Mouse (Mus musculus) heart, embryonic 15.5 days (tissue): ENCODE measurements around the gene Aox2. TPM values are rescaled to one million over a fixed set of nuclear protein-coding genes. Genes with fewer than 3 reads are reported as not detected.

Experiments used
- ATAC-seq: fragments of 200-750 bp; cut with Nextera tagmentation; replicated peaks from 2 replicates; pipeline ENCODE4 v1.8.0; 2017; ENCODE audit warnings: low read depth, moderate TSS enrichment; ENCODE audit not compliant: insufficient number of reproducible peaks, insufficient read depth, low FRiP score
- H3K27ac ChIP-seq: fragments of 300-500 bp; sonication (generic); 2 replicates; pipeline ENCODE4 v1.5.1; 2015; ENCODE audit warnings: mild to moderate bottlenecking, inconsistent platforms
- H3K27me3 ChIP-seq: fragments of 300-500 bp; sonication (generic); 2 replicates; pipeline ENCODE4 v1.6.1; 2015; ENCODE audit warnings: inconsistent platforms
- H3K36me3 ChIP-seq: fragments of 300-500 bp; sonication (generic); 2 replicates; pipeline ENCODE4 v1.6.1; 2015; ENCODE audit warnings: mild to moderate bottlenecking, inconsistent platforms
- H3K4me1 ChIP-seq: fragments of 300-500 bp; sonication (generic); replicated peaks from 2 replicates; pipeline ENCODE4 v1.6.1; 2015; ENCODE audit warnings: inconsistent platforms
- H3K4me2 ChIP-seq: fragments of 300-500 bp; sonication (generic); 2 replicates; pipeline ENCODE4 v1.6.1; 2015; ENCODE audit warnings: inconsistent platforms, mild to moderate bottlenecking, moderate library complexity
- H3K4me3 ChIP-seq: fragments of 300-500 bp; sonication (generic); 2 replicates; pipeline ENCODE4 v1.5.1; 2015; ENCODE audit warnings: mild to moderate bottlenecking, inconsistent platforms
- H3K9ac ChIP-seq: fragments of 300-500 bp; sonication (generic); 2 replicates; pipeline ENCODE4 v1.6.1; 2015; ENCODE audit warnings: mild to moderate bottlenecking, inconsistent platforms
- H3K9me3 ChIP-seq: fragments of 300-500 bp; sonication (generic); replicated peaks from 2 replicates; pipeline ENCODE4 v1.6.1; 2016; ENCODE audit warnings: inconsistent platforms
- WGBS: fragments of 180-500 bp; shearing (Covaris S2); methylation state at CpG from one replicate; pipeline ENCODE4 v1.1.7; 2015; ENCODE audit warnings: mixed read lengths; 5-methylcytosine and 5-hydroxymethylcytosine counted together
- polyA plus RNA-seq: library from polyadenylated mRNA; unstranded; fragments of >200 nt; fragmentation: Nextera tagmentation; extraction: Ambion mirVana; gene quantifications from 2 replicates; pipeline ENCODE4 v1.2.1, GENCODE M21; 2015

The Aox2 gene
- polyA plus RNA-seq, 1 experiment from 2014 or later = not detected

DNA sequence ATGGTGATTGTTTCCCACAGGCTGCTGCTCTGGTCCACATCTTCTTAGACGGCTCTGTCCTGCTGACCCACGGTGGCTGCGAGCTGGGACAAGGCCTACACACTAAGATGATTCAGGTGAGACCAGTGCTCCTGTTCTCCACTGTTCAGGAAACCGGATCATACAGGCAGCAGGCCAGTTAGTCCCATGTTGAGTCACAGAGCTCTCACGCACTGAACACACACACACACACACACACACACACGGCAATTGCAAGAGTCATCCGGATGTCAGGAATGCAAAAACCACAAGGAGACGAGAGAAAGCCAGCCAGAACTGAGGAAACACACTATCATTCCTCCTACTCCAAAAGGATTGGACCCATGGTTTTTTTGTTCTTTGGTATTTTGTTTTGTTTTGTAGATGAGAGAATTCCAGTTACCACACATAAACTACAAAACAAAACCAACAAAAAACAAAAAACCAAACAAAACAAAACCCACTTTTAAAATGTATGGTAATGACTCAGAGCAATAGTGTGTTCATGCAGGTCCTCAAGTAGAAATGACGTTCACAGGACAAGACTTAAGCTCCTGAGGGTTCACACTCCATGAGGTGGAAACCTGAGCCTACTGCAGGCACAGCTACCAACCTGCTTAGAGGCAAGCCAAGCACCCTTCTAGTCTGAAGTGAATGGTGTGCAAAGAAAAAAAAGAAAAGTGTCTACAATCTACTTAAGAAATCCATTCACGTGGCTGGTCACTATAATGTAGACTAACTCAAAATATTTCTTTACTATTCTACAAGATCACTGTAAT lies 20.7 kb upstream of the Aox2 start:
- Histone ChIP-seq H3K4me2 (no peak overlapping the region), H3K36me3 (no peaks in the 10 kb centered on the region), H3K27me3 (no peaks in the 10 kb centered on the region), H3K9ac (no peak overlapping the region), H3K4me1 (no peaks in the 10 kb centered on the region), H3K9me3 (no peaks in the 10 kb centered on the region), H3K27ac (no peak overlapping the region), H3K4me3 (no peak overlapping the region)
- no peak for ATAC-seq
- WGBS = 74% methylated on average over 10 of the region's 10 CpGs

DNA sequence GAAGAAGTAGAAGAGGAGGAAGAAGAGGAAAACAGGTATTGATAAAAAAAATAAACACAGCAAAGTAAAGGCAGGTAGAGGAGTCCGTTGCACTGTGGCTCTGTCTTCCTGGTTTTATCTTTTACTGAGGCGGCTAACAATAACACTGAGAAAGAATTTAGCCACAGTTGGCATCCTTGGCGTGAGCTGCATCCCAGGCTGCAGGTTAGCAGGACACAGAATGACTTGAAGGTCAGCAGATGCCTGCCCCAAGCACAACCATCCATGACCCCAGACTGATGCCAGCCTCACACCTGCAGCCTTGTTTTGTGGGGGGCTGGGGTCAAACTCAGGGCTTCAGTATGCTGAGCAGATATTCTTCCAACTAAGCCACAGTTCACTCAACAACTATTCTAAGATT lies 17.8 kb upstream of the Aox2 start:
- Histone ChIP-seq H3K27me3 (no peaks in the 10 kb centered on the region; the same call in 1 of the 2 replicates), H3K4me2 (no peak overlapping the region), H3K27ac (no peak overlapping the region), H3K9ac (no peak overlapping the region), H3K4me3 (no peak overlapping the region), H3K4me1 (no peaks in the 10 kb centered on the region), H3K9me3 (no peaks in the 10 kb centered on the region), H3K36me3 (no peaks in the 10 kb centered on the region)
- WGBS = 39% methylated on average over 3 of the region's 3 CpGs
- no peak for ATAC-seq

DNA sequence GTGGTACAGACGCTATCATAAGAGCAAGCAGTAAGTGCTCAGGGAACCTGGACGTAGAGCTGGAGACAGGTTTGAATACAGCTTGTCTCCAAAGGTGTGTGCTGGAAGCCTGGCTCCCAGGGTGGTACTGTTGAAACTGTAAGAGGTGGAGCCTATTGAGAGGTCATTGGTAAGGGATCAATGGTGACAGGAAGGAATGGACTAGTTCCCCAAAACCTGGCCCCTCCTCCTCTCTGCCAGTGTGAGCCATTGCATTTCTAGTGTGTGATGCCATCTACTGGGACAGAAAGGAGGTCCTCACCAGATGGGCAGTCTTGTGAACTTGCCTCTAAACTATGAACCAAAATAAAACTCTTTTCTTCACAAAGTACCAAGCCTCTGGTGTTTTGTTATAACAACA lies 9.9 kb upstream of the Aox2 start:
- H3K4me1 ChIP-seq = no peaks in the 10 kb centered on the region
- 74% methylated on average over 2 of the region's 2 CpGs for WGBS
- no peak overlapping the region for H3K4me3 ChIP-seq
- H3K4me2 ChIP-seq = no peak overlapping the region
- H3K27me3 ChIP-seq = peaks cover 5% of the 10 kb centered on the region; the same call in 1 of the 2 replicates
- ATAC-seq = no peak
- no peak overlapping the region for H3K9ac ChIP-seq
- H3K27ac ChIP-seq = no peak overlapping the region
- H3K9me3 ChIP-seq = no peaks in the 10 kb centered on the region
- H3K36me3 ChIP-seq = no peaks in the 10 kb centered on the region

DNA sequence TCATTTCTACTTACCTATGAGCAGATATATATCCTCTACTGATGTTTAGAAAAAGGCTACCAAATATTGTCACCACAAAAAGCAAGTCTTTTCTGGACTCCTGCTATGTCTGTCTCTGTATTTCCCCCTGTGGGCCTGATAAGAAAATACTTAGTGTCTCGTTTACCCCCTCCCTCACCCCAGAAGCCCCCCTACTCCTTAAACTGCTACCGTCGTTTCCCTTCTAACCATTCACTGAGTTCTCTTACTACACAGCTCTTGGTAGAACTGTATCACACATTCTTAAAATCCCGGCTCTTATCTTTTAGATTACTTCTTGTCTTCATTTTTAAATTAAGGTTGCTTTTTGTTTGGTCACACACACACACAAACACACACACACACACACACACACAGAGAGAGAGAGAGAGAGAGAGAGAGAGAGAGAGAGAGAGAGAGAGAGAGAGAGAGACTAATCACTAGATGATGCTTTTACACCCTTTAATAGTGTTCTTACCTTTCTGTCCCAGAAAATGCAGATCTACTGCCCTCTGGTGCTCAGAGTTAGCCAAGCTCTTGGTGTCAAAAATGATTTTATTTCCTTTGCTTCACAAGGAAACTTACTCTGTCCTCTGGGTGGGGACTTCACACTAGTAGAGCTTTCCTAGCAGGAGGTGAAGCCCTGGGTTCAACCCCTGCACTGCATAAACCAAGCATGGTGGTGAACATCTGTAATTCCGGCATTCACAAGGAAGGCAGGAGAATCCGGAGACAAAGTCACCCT lies 7.1 kb upstream of the Aox2 start:
- Histone ChIP-seq H3K27ac (no peak overlapping the region), H3K36me3 (no peaks in the 10 kb centered on the region), H3K27me3 (peaks cover 5% of the 10 kb centered on the region; the same call in 1 of the 2 replicates), H3K4me2 (no peak overlapping the region), H3K9ac (no peak overlapping the region), H3K4me3 (no peak overlapping the region), H3K4me1 (no peaks in the 10 kb centered on the region), H3K9me3 (no peaks in the 10 kb centered on the region)
- 30% methylated on average over 6 of the region's 6 CpGs for WGBS
- no peak for ATAC-seq

DNA sequence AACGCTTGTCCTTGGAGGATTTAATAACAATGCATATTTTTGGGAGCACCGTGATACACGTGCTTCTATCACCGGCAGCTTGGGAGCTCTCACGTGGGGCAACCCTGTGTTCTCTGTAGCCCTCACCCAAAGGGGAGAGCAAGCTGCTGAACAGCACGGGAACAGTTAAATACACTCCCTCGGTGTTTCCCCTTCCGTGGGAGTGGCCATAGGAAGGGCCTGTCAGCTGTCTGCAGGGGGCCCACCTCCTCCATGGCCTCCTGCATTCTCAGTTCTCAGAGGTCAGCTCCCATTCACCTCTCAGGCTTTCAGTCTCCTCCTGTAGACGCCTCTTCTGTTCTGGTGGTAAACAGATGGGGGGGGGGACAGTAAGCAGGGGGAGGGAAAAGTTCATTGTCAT lies 2.2 kb upstream of the Aox2 start:
- Histone ChIP-seq H3K36me3 (no peaks in the 10 kb centered on the region), H3K4me3 (no peak overlapping the region), H3K4me2 (no peak overlapping the region; the same call in 1 of the 2 replicates), H3K27me3 (no peaks in the 10 kb centered on the region), H3K9ac (no peak overlapping the region), H3K27ac (no peak overlapping the region), H3K9me3 (no peaks in the 10 kb centered on the region), H3K4me1 (no peaks in the 10 kb centered on the region)
- ATAC-seq = no peak
- WGBS = 29% methylated on average over 9 of the region's 9 CpGs

DNA sequence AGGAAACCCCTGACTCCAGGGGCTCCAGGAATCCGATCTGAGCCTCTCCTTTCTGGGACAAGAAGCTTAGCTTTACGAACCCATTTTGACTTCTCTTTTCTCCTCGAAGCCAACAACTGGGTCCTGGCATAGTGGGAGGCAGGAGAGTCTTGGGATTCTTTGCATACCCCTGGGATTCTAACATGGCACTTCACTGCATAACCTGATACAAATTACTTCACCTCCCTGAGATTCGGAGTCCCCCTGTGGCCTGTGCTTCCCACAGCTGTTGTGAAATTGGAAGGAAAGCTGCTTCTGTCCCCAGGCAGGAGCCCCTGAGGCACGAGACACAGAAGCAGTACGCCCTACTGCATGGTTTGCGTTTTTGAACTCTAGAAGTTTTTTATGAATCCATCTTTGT lies 387 bp downstream of the Aox2 start:
- no peak overlapping the region for H3K4me2 ChIP-seq
- no peaks in the 10 kb centered on the region for H3K36me3 ChIP-seq
- no peak overlapping the region for H3K27ac ChIP-seq
- H3K4me3 ChIP-seq = no peak overlapping the region
- no peaks in the 10 kb centered on the region for H3K9me3 ChIP-seq
- ATAC-seq = no peak
- H3K9ac ChIP-seq = no peak overlapping the region
- WGBS = 63% methylated on average over 7 of the region's 7 CpGs
- H3K27me3 ChIP-seq = no peaks in the 10 kb centered on the region
- no peaks in the 10 kb centered on the region for H3K4me1 ChIP-seq

DNA sequence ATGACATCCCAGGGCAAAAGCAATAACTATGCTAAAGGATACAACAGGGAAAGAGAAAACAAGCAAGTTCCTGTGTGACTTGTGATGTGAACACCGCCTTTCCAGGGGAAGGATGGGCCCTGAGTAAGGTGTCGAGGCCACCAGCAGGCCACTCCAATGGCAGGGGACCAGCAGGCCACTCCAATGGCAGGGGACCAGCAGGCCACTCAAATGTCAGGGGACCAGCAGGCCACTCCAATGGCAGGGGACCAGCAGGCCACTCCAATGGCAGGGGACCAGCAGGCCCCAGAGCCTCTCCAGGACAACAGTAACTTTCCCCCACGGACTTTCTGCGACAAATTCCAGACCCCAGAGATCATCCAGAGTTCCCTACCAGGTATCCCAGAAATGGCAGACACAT lies 2.3 kb downstream of the Aox2 start:
- ATAC-seq = no peak
- no peaks in the 10 kb centered on the region for H3K27me3 ChIP-seq

DNA sequence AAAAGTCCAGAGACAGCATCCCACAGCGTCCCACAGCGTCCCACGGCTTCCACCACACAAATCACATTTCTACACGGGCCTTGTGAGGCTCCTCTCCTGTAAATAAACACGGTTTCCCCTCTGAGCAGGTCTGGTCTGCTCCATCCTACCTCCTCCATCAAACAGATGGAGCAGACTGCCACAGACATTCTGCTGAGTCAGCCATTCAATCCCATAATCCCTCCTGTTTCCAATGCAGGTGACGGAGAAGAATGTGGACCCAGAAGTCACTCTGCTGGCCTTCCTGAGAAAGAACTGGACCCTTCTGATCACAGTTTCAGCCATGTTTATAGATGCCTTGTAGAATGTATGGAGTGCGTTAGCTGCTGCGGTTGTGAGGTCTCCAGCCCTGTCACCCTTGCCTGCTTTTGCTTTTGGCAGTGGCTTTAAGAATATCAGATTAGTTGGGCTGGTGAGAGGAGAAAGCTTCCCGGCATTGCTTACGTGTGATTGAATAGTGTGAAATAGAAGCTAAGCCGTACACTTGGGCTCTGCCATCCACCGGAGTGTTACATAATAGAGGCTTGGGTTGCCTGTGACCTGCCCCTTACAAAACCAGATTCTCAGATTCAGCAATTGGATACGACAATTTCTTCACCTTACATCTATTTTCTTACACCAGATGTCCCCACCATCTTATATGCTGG lies 3.0 kb downstream of the Aox2 start:
- no peak overlapping the region for H3K4me2 ChIP-seq
- no peak overlapping the region for H3K9ac ChIP-seq
- no peaks in the 10 kb centered on the region for H3K27me3 ChIP-seq
- no peak overlapping the region for H3K27ac ChIP-seq
- H3K36me3 ChIP-seq = no peaks in the 10 kb centered on the region
- H3K4me3 ChIP-seq = no peak overlapping the region
- ATAC-seq = no peak
- H3K9me3 ChIP-seq = no peaks in the 10 kb centered on the region
- no peaks in the 10 kb centered on the region for H3K4me1 ChIP-seq
- WGBS = 72% methylated on average over 13 of the region's 13 CpGs

More for the DNA sequence above, 2.3 kb downstream of the Aox2 start:
- Histone ChIP-seq H3K36me3 (no peaks in the 10 kb centered on the region), H3K9ac (no peak overlapping the region), H3K4me1 (no peaks in the 10 kb centered on the region), H3K27ac (no peak overlapping the region), H3K9me3 (no peaks in the 10 kb centered on the region), H3K4me3 (no peak overlapping the region), H3K4me2 (no peak overlapping the region)
- 68% methylated on average over 4 of the region's 4 CpGs for WGBS

DNA sequence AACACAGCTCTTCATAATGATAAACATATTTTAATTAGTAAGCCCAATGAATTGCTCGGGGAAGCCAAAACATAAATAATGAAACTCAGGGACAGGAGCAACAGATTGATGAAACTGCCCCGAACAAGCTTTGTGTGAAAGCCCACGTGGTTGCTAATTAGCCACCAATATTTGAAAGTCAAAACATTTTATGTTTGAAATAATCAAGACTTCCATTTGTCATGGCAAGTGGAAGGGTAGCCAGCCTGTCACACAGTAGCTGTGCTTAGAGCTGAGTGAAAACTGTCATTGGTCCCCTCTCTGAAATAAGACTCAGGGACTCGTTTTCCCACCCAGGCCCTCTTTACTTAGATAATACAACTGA lies 3.5 kb downstream of the Aox2 start:
- H3K27ac ChIP-seq = no peak overlapping the region
- H3K4me1 ChIP-seq = no peaks in the 10 kb centered on the region
- 63% methylated on average over 4 of the region's 4 CpGs for WGBS
- H3K4me3 ChIP-seq = no peak overlapping the region
- H3K9ac ChIP-seq = no peak overlapping the region
- H3K9me3 ChIP-seq = no peaks in the 10 kb centered on the region
- no peak for ATAC-seq
- H3K27me3 ChIP-seq = no peaks in the 10 kb centered on the region
- no peak overlapping the region for H3K4me2 ChIP-seq
- H3K36me3 ChIP-seq = no peaks in the 10 kb centered on the region

DNA sequence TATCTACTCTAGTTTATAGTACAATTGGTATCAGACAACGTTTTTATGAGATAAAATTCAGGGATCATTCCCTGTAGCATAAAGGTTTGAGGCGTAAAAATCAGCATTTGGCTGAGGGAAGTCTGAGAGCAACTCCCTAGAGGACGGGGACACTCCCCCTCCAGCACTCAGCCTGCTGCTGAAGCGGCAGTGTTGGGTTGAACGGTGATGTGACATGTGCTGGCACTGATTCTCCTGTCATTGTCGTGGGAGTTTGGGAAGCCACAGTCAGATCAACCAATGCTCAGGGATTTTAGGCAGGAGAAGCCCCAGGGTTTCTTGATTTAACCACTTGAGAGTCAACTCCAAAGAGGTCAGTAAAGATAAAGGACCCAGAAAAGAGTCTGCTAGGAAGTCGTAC lies 6.4 kb downstream of the Aox2 start:
- 31% methylated on average over 7 of the region's 7 CpGs for WGBS
- ATAC-seq = no peak
- H3K36me3 ChIP-seq = no peaks in the 10 kb centered on the region

DNA sequence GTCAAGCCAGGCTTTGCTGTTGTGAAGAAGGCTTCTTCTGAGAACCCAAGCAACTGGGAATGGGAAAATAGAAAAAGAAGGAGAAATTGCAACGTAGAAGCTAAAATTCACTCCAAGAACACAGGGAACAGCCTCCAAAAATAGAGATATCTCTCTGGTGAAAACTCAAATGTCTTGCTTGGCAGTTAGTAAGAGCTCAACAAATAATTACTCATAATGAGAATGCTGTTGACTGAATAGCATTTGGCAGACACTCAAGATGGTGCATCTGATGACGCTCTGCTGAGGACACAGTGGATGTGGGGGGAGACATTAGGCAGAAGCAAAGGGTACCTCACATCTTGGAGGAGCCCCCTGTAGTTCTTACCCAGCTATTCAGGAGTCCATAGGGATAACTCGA lies 10.0 kb downstream of the Aox2 start:
- Histone ChIP-seq H3K4me2 (no peak overlapping the region), H3K4me3 (no peak overlapping the region), H3K27ac (no peak overlapping the region), H3K36me3 (no peaks in the 10 kb centered on the region), H3K9me3 (no peaks in the 10 kb centered on the region), H3K27me3 (no peaks in the 10 kb centered on the region), H3K4me1 (no peaks in the 10 kb centered on the region), H3K9ac (no peak overlapping the region)
- no peak for ATAC-seq
- 73% methylated on average over 3 of the region's 3 CpGs for WGBS

More for the DNA sequence above, 6.4 kb downstream of the Aox2 start:
- no peak overlapping the region for H3K9ac ChIP-seq
- no peak overlapping the region for H3K27ac ChIP-seq
- no peak overlapping the region for H3K4me2 ChIP-seq
- H3K9me3 ChIP-seq = no peaks in the 10 kb centered on the region
- no peaks in the 10 kb centered on the region for H3K27me3 ChIP-seq
- H3K4me1 ChIP-seq = no peaks in the 10 kb centered on the region
- H3K4me3 ChIP-seq = no peak overlapping the region
